Mouse (Mus musculus) testis, adult 2 months (tissue): Measurements from ENCODE around the gene Phgr1.

Experiments used
- CTCF ChIP-seq: fragments of 200-500 bp; IDR thresholded peaks from 2 replicates; pipeline ENCODE4 v1.5.1; 2012; ENCODE audit warnings: low read depth, mild to moderate bottlenecking, inconsistent platforms, low read length, moderate library complexity; ENCODE audit not compliant: control insufficient read depth, insufficient read depth, insufficient replicate concordance
- POLR2A ChIP-seq: fragments of 200-500 bp; IDR thresholded peaks from 2 replicates; pipeline ENCODE4 v1.6.1; 2012; ENCODE audit warnings: low read depth, mild to moderate bottlenecking, inconsistent platforms, low read length, moderate library complexity; ENCODE audit not compliant: control insufficient read depth

DNA sequence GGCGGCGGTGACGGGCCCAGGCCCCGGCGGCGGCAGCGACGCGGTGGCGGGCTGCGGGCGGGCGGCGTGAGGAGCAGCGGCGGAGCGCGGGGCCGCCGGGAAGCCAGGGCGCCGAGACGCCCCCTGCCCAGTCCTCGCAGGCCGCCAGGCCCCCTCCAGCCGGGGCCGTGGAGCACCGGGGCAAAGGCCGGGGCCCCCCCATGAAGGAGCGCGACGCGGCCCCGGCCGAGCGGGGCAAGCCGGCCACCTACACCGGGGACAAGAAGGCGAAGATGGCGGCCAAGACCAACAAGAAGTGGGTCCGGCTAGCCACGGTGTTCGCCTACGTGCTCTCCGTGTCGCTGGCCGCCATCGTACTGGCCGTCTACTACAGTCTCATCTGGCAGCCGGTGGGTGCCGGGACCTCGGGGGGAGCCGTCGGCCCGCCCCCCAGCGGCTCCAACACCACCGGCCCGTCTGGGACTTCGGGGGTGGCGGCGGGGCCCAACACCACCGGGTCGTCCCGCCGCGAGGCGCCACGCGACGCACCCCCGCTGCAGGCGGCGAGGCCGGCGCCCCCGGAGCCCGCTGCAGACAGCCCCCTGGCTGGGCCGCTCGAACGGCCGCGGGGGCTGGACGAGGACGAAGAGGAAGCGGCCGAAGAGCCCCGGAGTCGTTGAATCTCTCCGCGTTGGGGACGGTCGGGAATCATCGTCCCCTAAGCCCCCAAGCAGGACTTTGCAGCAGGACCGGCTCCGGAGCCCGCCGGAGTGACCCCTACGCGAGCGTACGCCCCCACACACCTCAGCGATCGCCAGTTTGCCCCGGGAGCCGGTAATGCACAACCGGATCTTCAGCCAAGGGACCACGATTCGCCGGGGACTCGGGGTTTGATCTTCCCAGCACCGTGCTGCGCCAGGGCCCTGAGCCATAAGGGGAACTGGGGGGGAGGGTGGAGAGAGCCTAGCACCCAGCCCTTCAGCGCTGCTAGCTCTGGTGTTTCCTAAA lies 26.4 kb upstream of the Phgr1 start:
- TF ChIP-seq CTCF: no peak
- TF ChIP-seq POLR2A: peak; percentile 29; the same call in 1 of the 2 replicates
